Mouse (Mus musculus) stomach, postnatal 0 days (tissue): ENCODE measurements around the gene Pkp2.

ENCODE experiments used
- CTCF ChIP-seq: IDR thresholded peaks from 2 replicates; pipeline ENCODE4 v1.5.1; 2016; ENCODE audit warnings: antibody characterized with exemption, low read depth, mild to moderate bottlenecking, moderate library complexity
- EP300 ChIP-seq: optimal IDR thresholded peaks from 2 replicates; pipeline ENCODE3; 2016; ENCODE audit warnings: antibody characterized with exemption

- TF ChIP-seq EP300, result no peak
- TF ChIP-seq CTCF, result peak; percentile 60
Measured at GRCm38 (mm10) chr16:16303888-16304287, 90.8 kb downstream of the Pkp2 start.
